Mouse (Mus musculus) brain, adult 2 months (tissue): ENCODE data around the gene Obp2a.
"Not testable (repeated sequence)": the region's sequence is repeated elsewhere in the genome, so short reads cannot be mapped to it uniquely, and the experiment has no call there.

Experiments
- DNase-seq: peaks from one replicate; pipeline ENCODE4 v3.0.0; 2011; ENCODE audit warnings: low read depth, low spot score

Gene Obp2a

GRCm38 (mm10) chr2:25709056-25709455 lies 9.2 kb downstream of the Obp2a start:
- not testable (repeated sequence) for DNase-seq

GRCm38 (mm10) chr2:25709791-25710190 lies 9.9 kb downstream of the Obp2a start:
- DNase-seq, result peak; percentile 24

GRCm38 (mm10) chr2:25711641-25712040 lies 11.8 kb downstream of the Obp2a start:
- not testable (repeated sequence) for DNase-seq

- DNase-seq, result no peak
Observed at GRCm38 (mm10) chr2:25717222-25717621, 17.4 kb downstream of the Obp2a start.

GRCm38 (mm10) chr2:25733199-25733930 lies 33.5 kb downstream of the Obp2a start:
- no peak for DNase-seq

- DNase-seq, result not testable (repeated sequence)
Observed at GRCm38 (mm10) chr2:25736709-25737108, 36.9 kb downstream of the Obp2a start, which contains the start of gene Obp2b. Gene Obp2b, plus strand, starts transcription at chr2:25737009.

GRCm38 (mm10) chr2:25741671-25742070 lies 41.8 kb downstream of the Obp2a start:
- DNase-seq, result no peak
